Mouse (Mus musculus) layer of hippocampus, adult 18-20 months (tissue): Measurements from ENCODE around the gene Olfr784. TPM values are rescaled to one million over a fixed set of nuclear protein-coding genes. Genes with fewer than 3 reads are reported as not detected.
A peak's percentile ranks its signal among the peaks of the same experiment; 100 is the strongest.
"Not testable (repeated sequence)": the region's sequence is repeated elsewhere in the genome, so short reads cannot be mapped to it uniquely, and the experiment has no call there.

Experiments
- DNase-seq, 2 experiments: peaks; one replicate each; pipeline ENCODE4 v3.0.0; 2022; ENCODE audit warnings: low spot score in 2 of 2
- long read RNA-seq: library from polyadenylated mRNA; stranded (forward); transcript quantifications from one replicate; pipeline ENCODE4 v2.0.0, GENCODE M21; 2021
- total RNA-seq, 2 experiments: library from RNA; stranded (reverse); gene quantifications; 2 replicates each; pipeline ENCODE4 v1.2.3; 2021

The Olfr784 gene
- under 1 TPM; 0.10 to 0.22 TPM for total RNA-seq
- long read RNA-seq = 0 reads

GRCm38 (mm10) chr10:129383783-129384182, at the start of gene Olfr784:
Olfr784 (plus strand) TSS chr10:129384083.
- no peak for DNase-seq

GRCm38 (mm10) chr10:129348550-129348949, 35.3 kb upstream of the Olfr784 start, which contains the start of gene Olfr782:
Olfr782 (plus strand) TSS chr10:129348850.
- DNase-seq = no peak

- DNase-seq = not testable (repeated sequence)
Measured at GRCm38 (mm10) chr10:129352475-129352874, 31.4 kb upstream of the Olfr784 start.

GRCm38 (mm10) chr10:129356496-129356895, 27.4 kb upstream of the Olfr784 start:
- not testable (repeated sequence) for DNase-seq

- peak in 1 of 2 experiments; percentile 46 for DNase-seq
Measured at GRCm38 (mm10) chr10:129357307-129357706, 26.6 kb upstream of the Olfr784 start.

GRCm38 (mm10) chr10:129374051-129374450, 9.8 kb upstream of the Olfr784 start:
- not testable (repeated sequence) for DNase-seq

GRCm38 (mm10) chr10:129400892-129401291, 17.0 kb downstream of the Olfr784 start:
- no peak for DNase-seq

- no peak for DNase-seq
Measured at GRCm38 (mm10) chr10:129405126-129405525, 21.2 kb downstream of the Olfr784 start, which contains the start of gene Olfr785. Olfr785 (plus strand) TSS chr10:129405426.

- no peak for DNase-seq
Measured at GRCm38 (mm10) chr10:129427006-129427405, 43.1 kb downstream of the Olfr784 start, which contains the start of gene Olfr786. Olfr786 (plus strand) TSS chr10:129427306.

Other genes with a start within 250 kb of the Olfr784 start
- not detected for gene Olfr770, start 245.1 kb upstream of the Olfr784 start, total RNA-seq
- not detected for gene Olfr771, start 219.3 kb upstream of the Olfr784 start, total RNA-seq
- gene Olfr772, start 206.2 kb upstream of the Olfr784 start, total RNA-seq = not detected
- gene Olfr773, start 196.7 kb upstream of the Olfr784 start, total RNA-seq = not detected
- gene Olfr774, start 147.9 kb upstream of the Olfr784 start, total RNA-seq = not detected
- gene Olfr775, start 135.7 kb upstream of the Olfr784 start, total RNA-seq = not detected
- not detected for gene Olfr776, start 125.0 kb upstream of the Olfr784 start, total RNA-seq
- gene Olfr777, start 112.6 kb upstream of the Olfr784 start, total RNA-seq = not detected
- gene Olfr780, start 66.0 kb upstream of the Olfr784 start, total RNA-seq = not detected
- gene Olfr781, start 55.2 kb upstream of the Olfr784 start, total RNA-seq = not detected
- not detected for gene Olfr782, start 35.2 kb upstream of the Olfr784 start, total RNA-seq
- gene Olfr785, start 21.3 kb downstream of the Olfr784 start, total RNA-seq = not detected
- gene Olfr786, start 43.2 kb downstream of the Olfr784 start, total RNA-seq = not detected
- gene Olfr787, start 77.8 kb downstream of the Olfr784 start, total RNA-seq = not detected
- gene Olfr788, start 86.9 kb downstream of the Olfr784 start, total RNA-seq = not detected
- not detected for gene Olfr789, start 100.7 kb downstream of the Olfr784 start, total RNA-seq
- not detected for gene Olfr790, start 114.4 kb downstream of the Olfr784 start, total RNA-seq
- not detected for gene Olfr791, start 137.7 kb downstream of the Olfr784 start, total RNA-seq
- gene Olfr792, start 155.1 kb downstream of the Olfr784 start, total RNA-seq = not detected
- gene Olfr794, start 183.6 kb downstream of the Olfr784 start, total RNA-seq = not detected
- gene Olfr796, start 228.5 kb downstream of the Olfr784 start, total RNA-seq = not detected
- gene Olfr798, start 243.9 kb downstream of the Olfr784 start, total RNA-seq = not detected